Mouse (Mus musculus) gastrocnemius, adult 18-20 months (tissue): ENCODE measurements around the gene Egf. TPM values are rescaled to one million over a fixed set of nuclear protein-coding genes. Genes with fewer than 3 reads are reported as not detected.

Source experiments
- DNase-seq: peaks from one replicate; pipeline ENCODE4 v3.0.0; 2021; ENCODE audit warnings: low spot score
- microRNA-seq: library from miRNA; unstranded; fragments of <30 nt; microRNA quantifications from one replicate; pipeline ENCODE4 v1.2.0, GENCODE M21; 2021
- total RNA-seq, 2 experiments: library from RNA; stranded (reverse); gene quantifications; 2 replicates each; pipeline ENCODE4 v1.2.3; 2021

Egf gene
- total RNA-seq, 2 experiments from 2014 or later, result 25.9 to 30.3 TPM

GRCm38 (mm10) chr3:129652476-129652875 lies 102.6 kb downstream of the Egf start:
- DNase-seq, result no peak

- no peak for DNase-seq
Measured at GRCm38 (mm10) chr3:129651765-129652164, 103.4 kb downstream of the Egf start.

GRCm38 (mm10) chr3:129650931-129651330 lies 104.2 kb downstream of the Egf start:
- no peak for DNase-seq

- DNase-seq, result no peak
Measured at GRCm38 (mm10) chr3:129650293-129650612, 104.9 kb downstream of the Egf start.

GRCm38 (mm10) chr3:129649586-129650292 lies 105.4 kb downstream of the Egf start:
- DNase-seq, result peak; percentile 43

- DNase-seq, result no peak
Measured at GRCm38 (mm10) chr3:129648598-129648997, 106.5 kb downstream of the Egf start.

GRCm38 (mm10) chr3:129647312-129647711 lies 107.8 kb downstream of the Egf start:
- no peak for DNase-seq

- no peak for DNase-seq
Measured at GRCm38 (mm10) chr3:129646781-129647180, 108.3 kb downstream of the Egf start.

- DNase-seq, result peak; percentile 22
Measured at GRCm38 (mm10) chr3:129645409-129645808, 109.7 kb downstream of the Egf start.

GRCm38 (mm10) chr3:129641621-129642020 lies 113.5 kb downstream of the Egf start:
- no peak for DNase-seq

- DNase-seq, result no peak
Measured at GRCm38 (mm10) chr3:129640211-129641000, 114.7 kb downstream of the Egf start.

- no peak for DNase-seq
Measured at GRCm38 (mm10) chr3:129639701-129640100, 115.4 kb downstream of the Egf start.

GRCm38 (mm10) chr3:129637446-129637845 lies 117.7 kb downstream of the Egf start:
- DNase-seq, result no peak

- no peak for DNase-seq
Measured at GRCm38 (mm10) chr3:129634260-129634901, 120.7 kb downstream of the Egf start.

- no peak for DNase-seq
Measured at GRCm38 (mm10) chr3:129633518-129633917, 121.6 kb downstream of the Egf start.

GRCm38 (mm10) chr3:129631857-129632256 lies 123.3 kb downstream of the Egf start:
- DNase-seq, result no peak

GRCm38 (mm10) chr3:129631018-129631417 lies 124.1 kb downstream of the Egf start:
- no peak for DNase-seq

Small RNA genes lying within 50 kb of the gene (microRNA-seq; reads per million reads assigned to microRNA genes)
- not detected for gene Gm24515

Other genes with a start within 250 kb of the Egf start
- gene Elovl6, start 223.0 kb downstream of the Egf start, total RNA-seq, result under 1 TPM; 0.39 to 0.62 TPM
- gene Lrit3, start 48.7 kb upstream of the Egf start, total RNA-seq, result not detected
- gene Rrh, start 67.3 kb upstream of the Egf start, total RNA-seq, result not detected
- 10 to 100 TPM; 19.7 to 21.7 TPM for gene Gar1, start 76.1 kb upstream of the Egf start, total RNA-seq
- gene Cfi, start 80.6 kb upstream of the Egf start, total RNA-seq, result under 1 TPM in 1 of 2 experiments, not detected in 1; 0.38 TPM
- gene Pla2g12a, start 123.3 kb upstream of the Egf start, total RNA-seq, result 100 to 1,000 TPM in 1 of 2 experiments, 10 to 100 TPM in 1; 89.5 to 116 TPM
- gene Casp6, start 146.1 kb upstream of the Egf start, total RNA-seq, result 1 to 10 TPM; 1.8 to 2.8 TPM
- 1 to 10 TPM; 1.2 to 1.3 TPM for gene Mcub, start 214.9 kb upstream of the Egf start, total RNA-seq